Mouse (Mus musculus): ENCODE measurements around the gene Rpusd2.

DNA sequence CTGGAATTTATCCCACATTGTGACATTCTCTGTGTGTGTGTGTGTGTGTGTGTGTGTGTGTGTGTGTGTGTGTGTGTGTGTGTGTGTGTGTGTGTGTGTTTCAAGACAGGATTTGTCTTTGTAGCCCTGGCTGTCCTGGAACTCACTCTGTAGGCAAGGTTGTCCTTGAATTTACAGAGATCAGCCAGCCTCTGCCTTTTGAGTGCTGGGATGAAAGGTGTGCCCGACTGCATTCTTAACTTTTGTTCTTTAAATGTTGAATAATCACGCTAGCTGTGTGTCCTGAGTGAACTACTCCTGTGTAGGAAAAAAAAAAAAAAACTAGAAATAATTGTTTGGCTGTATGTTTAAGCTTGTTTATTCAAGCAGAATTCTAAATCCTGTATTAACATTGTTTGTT, 51.6 kb downstream of the Rpusd2 start:
- TF ChIP-seq CTCF (IDR thresholded peaks at IDR 0.05; ENCODE audit: borderline replicate concordance, insufficient read depth, low read depth, low read length): no peak
- no peak for TF ChIP-seq POLR2A (IDR thresholded peaks at IDR 0.05; ENCODE audit: borderline replicate concordance, insufficient read depth, low read length)
